Mouse (Mus musculus): Measurements from ENCODE around the gene Cdk19. TPM values are rescaled to one million over a fixed set of nuclear protein-coding genes. Genes with fewer than 3 reads are reported as not detected.
A peak's percentile ranks its signal among the peaks of the same experiment; 100 is the strongest.

Gene Cdk19
- polyA plus RNA-seq, 1 experiment from 2014 or later: 9.6 TPM

DNA sequence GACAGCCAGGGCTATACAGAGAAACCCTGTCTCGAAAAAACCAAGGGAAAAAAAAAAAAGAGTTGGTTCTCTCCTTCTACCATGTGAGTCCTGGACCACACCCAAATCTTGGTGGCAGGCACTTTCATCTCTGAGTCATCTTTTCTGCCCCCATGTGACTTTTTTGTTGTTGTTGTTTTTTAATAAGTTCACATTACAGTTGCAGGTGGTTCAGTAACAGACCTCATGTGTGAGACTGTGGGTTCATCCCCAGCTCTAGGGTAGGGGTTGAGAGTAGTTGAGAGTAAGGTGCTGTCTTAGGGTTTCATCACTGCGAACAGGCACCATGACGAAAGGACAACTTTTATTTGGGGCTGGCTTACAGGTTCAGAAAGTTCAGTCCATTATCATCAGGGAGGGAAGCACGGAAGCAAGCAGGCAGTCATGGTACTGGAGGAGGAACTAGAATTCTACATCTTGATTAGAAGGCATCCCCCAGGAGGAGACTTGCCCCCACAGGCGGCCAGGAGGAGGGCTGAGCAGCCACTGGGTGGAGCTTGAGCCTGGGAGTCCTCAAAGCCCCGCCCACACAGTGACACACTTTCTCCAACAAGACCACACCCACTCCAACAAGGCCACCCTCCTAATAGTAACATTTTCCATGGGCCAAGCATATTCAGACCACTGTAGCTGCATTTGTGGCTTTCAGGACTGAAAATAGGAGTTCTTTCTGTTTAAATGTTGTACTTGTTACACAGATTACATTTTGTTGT lies 29.3 kb upstream of the Cdk19 start:
- no peak overlapping the region for H3K4me2 ChIP-seq (ENCODE audit: low read depth, low read length)
- H3K36me3 ChIP-seq (ENCODE audit: control insufficient read depth, insufficient read depth, low read length): no peaks in the 10 kb centered on the region
- no peak overlapping the region for H3K9ac ChIP-seq (ENCODE audit: low read depth, low read length)
- H3K9me3 ChIP-seq (ENCODE audit: control insufficient read depth, low read length): 0 out of 2 replicates have a peak, but pooled peaks cover 6% of the 10 kb centered on the region
- no peaks in the 10 kb centered on the region for H3K27me3 ChIP-seq (replicated peaks; ENCODE audit: control insufficient read depth, insufficient read depth, low read length)
- peak; percentile 32 for DNase-seq (ENCODE audit: low spot score)
- WGBS: 52% methylated on average over 6 of the region's 6 CpGs
- H3K4me1 ChIP-seq (ENCODE audit: control insufficient read depth, insufficient read depth, low read length): no peaks in the 10 kb centered on the region
- no peak overlapping the region for H3K4me3 ChIP-seq (ENCODE audit: low read depth, low read length)
- H3K27ac ChIP-seq (replicated peaks; ENCODE audit: low read depth, low read length): no peak overlapping the region
- ATAC-seq (ENCODE audit: low read depth): no peak

DNA sequence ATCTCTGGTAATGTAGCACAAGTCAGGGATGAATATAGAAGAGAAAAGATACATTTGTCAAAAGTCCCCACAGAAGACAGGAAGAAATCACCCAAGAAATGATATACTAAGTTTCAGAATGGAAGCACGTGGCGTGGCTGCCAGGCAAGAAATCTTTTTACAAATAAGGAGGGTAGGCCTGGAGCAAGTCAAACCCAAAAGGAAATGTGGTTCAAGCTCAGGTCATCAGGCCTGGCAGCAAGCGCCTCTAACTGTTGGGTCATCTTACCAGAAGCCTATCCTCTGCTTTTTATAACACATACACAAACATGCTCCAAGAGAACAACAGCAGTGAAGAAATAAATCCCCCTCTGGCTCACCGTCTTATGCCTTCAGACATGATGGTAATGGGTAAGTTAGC lies 26.6 kb upstream of the Cdk19 start:
- 69% methylated on average over 4 of the region's 4 CpGs for WGBS
- Histone ChIP-seq H3K9ac (ENCODE audit: low read depth, low read length) (no peak overlapping the region), H3K4me2 (ENCODE audit: low read depth, low read length) (no peak overlapping the region)

DNA sequence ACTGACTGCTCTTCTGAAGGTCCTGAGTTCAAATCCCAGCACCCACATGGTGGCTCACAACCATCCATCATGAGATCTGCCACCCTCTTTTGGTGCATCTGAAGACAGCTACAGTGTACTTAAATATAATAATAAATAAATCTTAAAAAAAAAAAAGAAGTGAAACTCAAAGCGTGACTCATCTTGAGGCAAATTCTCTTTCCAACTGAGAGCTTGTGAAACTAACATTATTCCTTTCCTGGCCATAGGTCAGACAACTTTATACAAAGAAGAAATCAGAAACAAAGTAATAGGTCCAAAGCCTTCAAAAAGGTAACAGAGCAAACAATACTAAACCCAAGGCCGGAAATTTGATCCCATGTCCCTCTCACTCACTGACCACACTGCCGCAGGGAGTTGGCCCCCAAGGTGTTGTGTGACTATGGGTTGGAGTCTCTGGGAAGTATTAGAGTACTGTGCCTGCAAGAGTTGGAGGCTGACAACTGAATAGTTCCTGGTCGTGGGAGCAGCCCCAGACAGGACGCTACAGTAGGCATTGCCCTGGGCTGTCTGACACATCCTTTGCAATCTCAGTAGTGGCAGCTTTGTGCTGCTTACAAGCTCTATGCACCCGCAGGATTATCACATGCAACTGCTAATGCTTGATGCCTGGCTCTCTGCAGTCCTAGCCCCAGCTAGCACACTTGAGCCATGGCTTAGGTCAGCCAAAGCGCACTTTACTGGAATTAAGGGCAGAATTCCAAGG lies 22.4 kb upstream of the Cdk19 start:
- Histone ChIP-seq H3K4me1 (ENCODE audit: control insufficient read depth, insufficient read depth, low read length) (no peaks in the 10 kb centered on the region), H3K9ac (ENCODE audit: low read depth, low read length) (no peak overlapping the region), H3K36me3 (ENCODE audit: control insufficient read depth, insufficient read depth, low read length) (no peaks in the 10 kb centered on the region), H3K27ac (replicated peaks; ENCODE audit: low read depth, low read length) (no peak overlapping the region), H3K4me3 (ENCODE audit: low read depth, low read length) (no peak overlapping the region), H3K27me3 (replicated peaks; ENCODE audit: control insufficient read depth, insufficient read depth, low read length) (no peaks in the 10 kb centered on the region), H3K4me2 (ENCODE audit: low read depth, low read length) (no peak overlapping the region), H3K9me3 (ENCODE audit: control insufficient read depth, low read length) (no peaks in the 10 kb centered on the region)
- ATAC-seq (ENCODE audit: low read depth) (no peak), DNase-seq (ENCODE audit: low spot score) (no peak)
- WGBS: 34% methylated on average over 7 of the region's 7 CpGs

More for the DNA sequence above, 26.6 kb upstream of the Cdk19 start:
- Histone ChIP-seq H3K36me3 (ENCODE audit: control insufficient read depth, insufficient read depth, low read length) (no peaks in the 10 kb centered on the region), H3K27ac (replicated peaks; ENCODE audit: low read depth, low read length) (no peak overlapping the region), H3K27me3 (replicated peaks; ENCODE audit: control insufficient read depth, insufficient read depth, low read length) (no peaks in the 10 kb centered on the region), H3K9me3 (ENCODE audit: control insufficient read depth, low read length) (no peaks in the 10 kb centered on the region), H3K4me3 (ENCODE audit: low read depth, low read length) (no peak overlapping the region), H3K4me1 (ENCODE audit: control insufficient read depth, insufficient read depth, low read length) (no peaks in the 10 kb centered on the region)
- DNase-seq (ENCODE audit: low spot score) (no peak), ATAC-seq (ENCODE audit: low read depth) (no peak)

DNA sequence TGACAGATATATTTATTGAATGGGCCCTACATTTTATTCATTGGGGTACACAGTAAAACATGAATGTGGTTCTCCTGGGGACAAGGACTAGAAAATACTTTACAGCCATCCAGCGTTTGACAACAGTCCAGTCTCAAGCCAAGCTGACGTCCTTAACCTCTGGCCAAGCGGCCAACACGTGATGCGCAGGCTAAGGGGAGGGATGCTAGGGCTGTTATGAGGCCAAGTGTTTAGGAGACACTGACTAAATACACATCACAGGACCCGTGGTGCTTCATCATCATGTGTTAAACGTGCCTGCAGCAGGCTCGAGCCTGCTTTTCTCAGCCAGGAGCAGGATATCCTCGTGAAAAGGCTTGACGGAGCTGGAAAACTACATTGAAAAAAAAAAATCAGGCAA lies 19.1 kb upstream of the Cdk19 start:
- H3K27ac ChIP-seq (replicated peaks; ENCODE audit: low read depth, low read length): no peak overlapping the region
- H3K27me3 ChIP-seq (replicated peaks; ENCODE audit: control insufficient read depth, insufficient read depth, low read length): no peaks in the 10 kb centered on the region
- ATAC-seq (ENCODE audit: low read depth) (no peak), DNase-seq (ENCODE audit: low spot score) (no peak)
- H3K4me1 ChIP-seq (ENCODE audit: control insufficient read depth, insufficient read depth, low read length): no peaks in the 10 kb centered on the region
- no peaks in the 10 kb centered on the region for H3K9me3 ChIP-seq (ENCODE audit: control insufficient read depth, low read length)
- no peak overlapping the region for H3K4me3 ChIP-seq (ENCODE audit: low read depth, low read length)
- 88% methylated on average over 10 of the region's 10 CpGs for WGBS
- H3K4me2 ChIP-seq (ENCODE audit: low read depth, low read length): no peak overlapping the region
- no peak overlapping the region for H3K9ac ChIP-seq (ENCODE audit: low read depth, low read length)
- no peaks in the 10 kb centered on the region for H3K36me3 ChIP-seq (ENCODE audit: control insufficient read depth, insufficient read depth, low read length)

DNA sequence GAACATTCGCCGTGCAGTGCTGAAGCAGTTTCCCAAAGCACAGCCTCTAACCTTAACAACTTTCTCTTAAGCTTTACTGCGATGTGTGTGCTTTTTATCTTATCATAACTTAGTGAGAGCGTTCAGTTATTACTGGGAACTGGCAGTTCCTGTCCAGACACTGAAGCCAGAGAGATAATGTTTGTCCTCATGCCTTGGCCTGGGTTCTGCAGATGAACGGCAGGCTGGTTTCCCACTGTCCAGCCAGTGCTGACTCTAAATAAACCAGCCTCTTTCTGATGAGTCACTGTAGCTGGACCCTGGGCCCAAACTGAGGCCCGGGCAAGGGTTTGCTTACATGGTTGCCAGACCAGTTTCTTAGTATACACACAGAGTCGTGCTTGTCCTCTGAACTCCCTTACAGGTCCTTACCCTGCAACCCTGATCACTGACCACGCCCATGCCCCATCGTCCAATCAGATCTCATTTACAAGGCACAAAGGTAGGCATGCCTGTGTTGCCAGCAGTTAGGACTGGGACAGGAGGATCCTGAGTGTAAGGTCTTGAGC lies 11.3 kb upstream of the Cdk19 start:
- Histone ChIP-seq H3K27me3 (replicated peaks; ENCODE audit: control insufficient read depth, insufficient read depth, low read length) (no peaks in the 10 kb centered on the region), H3K9me3 (ENCODE audit: control insufficient read depth, low read length) (no peaks in the 10 kb centered on the region), H3K27ac (replicated peaks; ENCODE audit: low read depth, low read length) (no peak overlapping the region), H3K4me3 (ENCODE audit: low read depth, low read length) (no peak overlapping the region), H3K4me2 (ENCODE audit: low read depth, low read length) (no peak overlapping the region), H3K4me1 (ENCODE audit: control insufficient read depth, insufficient read depth, low read length) (no peaks in the 10 kb centered on the region), H3K9ac (ENCODE audit: low read depth, low read length) (no peak overlapping the region), H3K36me3 (ENCODE audit: control insufficient read depth, insufficient read depth, low read length) (no peaks in the 10 kb centered on the region)
- ATAC-seq (ENCODE audit: low read depth): no peak
- WGBS: 78% methylated on average over 9 of the region's 9 CpGs
- DNase-seq (ENCODE audit: low spot score): no peak

DNA sequence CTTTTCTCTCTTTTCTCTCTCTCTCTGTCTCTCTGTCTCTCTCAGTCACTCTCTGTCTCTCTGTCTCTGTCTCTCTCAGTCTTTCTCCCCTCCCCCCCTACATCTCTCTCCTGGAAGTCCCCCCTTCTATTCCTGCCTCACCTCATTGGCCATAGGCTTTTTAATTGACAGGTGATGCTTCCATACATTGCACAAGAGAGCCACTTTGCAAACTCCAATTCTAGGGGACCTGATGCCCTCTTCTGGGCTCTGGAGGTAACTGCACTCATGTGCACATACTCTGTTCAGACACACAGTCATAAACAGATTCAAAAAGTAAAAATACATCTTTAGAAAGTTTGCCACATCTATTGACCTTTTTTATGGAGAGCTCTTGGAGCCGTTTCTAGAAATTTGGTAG lies 9.1 kb upstream of the Cdk19 start:
- DNase-seq (ENCODE audit: low spot score): no peak
- Histone ChIP-seq H3K4me1 (ENCODE audit: control insufficient read depth, insufficient read depth, low read length) (no peaks in the 10 kb centered on the region), H3K9me3 (ENCODE audit: control insufficient read depth, low read length) (no peaks in the 10 kb centered on the region), H3K27me3 (replicated peaks; ENCODE audit: control insufficient read depth, insufficient read depth, low read length) (no peaks in the 10 kb centered on the region), H3K9ac (ENCODE audit: low read depth, low read length) (no peak overlapping the region), H3K27ac (replicated peaks; ENCODE audit: low read depth, low read length) (no peak overlapping the region), H3K4me3 (ENCODE audit: low read depth, low read length) (no peak overlapping the region), H3K36me3 (ENCODE audit: control insufficient read depth, insufficient read depth, low read length) (no peaks in the 10 kb centered on the region), H3K4me2 (ENCODE audit: low read depth, low read length) (no peak overlapping the region)
- WGBS: 72% methylated on average over 1 of the region's 1 CpGs
- no peak for ATAC-seq (ENCODE audit: low read depth)

DNA sequence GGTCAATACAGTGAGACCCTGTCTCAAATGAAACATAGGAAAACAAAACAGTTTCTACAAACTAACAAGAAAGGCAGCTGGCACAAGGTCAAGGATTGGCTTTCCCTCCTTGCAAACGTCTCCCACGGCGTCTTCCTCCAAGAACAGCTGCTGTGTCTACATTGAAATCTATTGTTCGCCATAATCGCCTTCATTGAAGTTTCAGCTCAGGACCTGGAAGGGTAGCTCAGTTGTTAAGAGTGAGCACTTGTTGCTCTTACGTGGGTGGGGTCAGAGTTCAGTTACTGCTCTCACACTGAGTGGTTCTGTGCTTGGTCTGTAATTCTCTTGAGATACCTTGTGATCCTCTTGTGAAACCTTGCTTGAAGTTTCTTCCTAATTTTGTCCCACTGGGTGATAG lies 6.5 kb upstream of the Cdk19 start:
- 62% methylated on average over 6 of the region's 6 CpGs for WGBS
- no peaks in the 10 kb centered on the region for H3K27me3 ChIP-seq (replicated peaks; ENCODE audit: control insufficient read depth, insufficient read depth, low read length)
- no peak for DNase-seq (ENCODE audit: low spot score)

DNA sequence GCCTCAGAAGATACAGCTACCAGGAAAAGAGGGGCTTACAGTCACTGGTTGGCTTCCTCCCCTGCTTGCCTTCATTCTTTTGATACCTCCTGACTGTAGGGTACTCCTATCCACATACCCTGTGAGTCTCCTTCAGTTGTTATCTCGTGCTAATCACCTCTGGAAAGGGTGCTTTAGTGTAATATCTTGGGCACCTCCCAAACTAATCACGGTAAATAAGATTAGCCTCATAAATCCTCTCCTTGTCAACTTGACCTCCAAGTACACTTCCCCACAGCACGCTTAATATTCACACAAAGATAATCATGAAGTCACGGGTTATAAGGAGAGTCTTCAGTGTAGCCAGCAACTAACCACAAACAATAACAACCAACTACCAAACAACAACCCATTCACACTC lies 2.7 kb downstream of the Cdk19 start:
- ATAC-seq (ENCODE audit: low read depth): no peak
- Histone ChIP-seq H3K9ac (ENCODE audit: low read depth, low read length) (no peak overlapping the region), H3K9me3 (ENCODE audit: control insufficient read depth, low read length) (no peaks in the 10 kb centered on the region), H3K4me1 (ENCODE audit: control insufficient read depth, insufficient read depth, low read length) (no peaks in the 10 kb centered on the region), H3K36me3 (ENCODE audit: control insufficient read depth, insufficient read depth, low read length) (no peaks in the 10 kb centered on the region), H3K4me2 (ENCODE audit: low read depth, low read length) (no peak overlapping the region), H3K4me3 (ENCODE audit: low read depth, low read length) (no peak overlapping the region), H3K27me3 (replicated peaks; ENCODE audit: control insufficient read depth, insufficient read depth, low read length) (no peaks in the 10 kb centered on the region), H3K27ac (replicated peaks; ENCODE audit: low read depth, low read length) (no peak overlapping the region)
- WGBS: 81% methylated on average over 4 of the region's 4 CpGs
- no peak for DNase-seq (ENCODE audit: low spot score)

More for the DNA sequence above, 6.5 kb upstream of the Cdk19 start:
- Histone ChIP-seq H3K4me3 (ENCODE audit: low read depth, low read length) (no peak overlapping the region), H3K4me2 (ENCODE audit: low read depth, low read length) (no peak overlapping the region), H3K36me3 (ENCODE audit: control insufficient read depth, insufficient read depth, low read length) (no peaks in the 10 kb centered on the region), H3K9ac (ENCODE audit: low read depth, low read length) (no peak overlapping the region), H3K4me1 (ENCODE audit: control insufficient read depth, insufficient read depth, low read length) (no peaks in the 10 kb centered on the region), H3K27ac (replicated peaks; ENCODE audit: low read depth, low read length) (no peak overlapping the region), H3K9me3 (ENCODE audit: control insufficient read depth, low read length) (no peaks in the 10 kb centered on the region)
- ATAC-seq (ENCODE audit: low read depth): no peak

Data from embryonic facial prominence, embryonic 14.5 days (tissue).